Mouse (Mus musculus) limb, embryonic 13.5 days (tissue): ENCODE data around the gene Ceacam11. TPM values are rescaled to one million over a fixed set of nuclear protein-coding genes. Genes with fewer than 3 reads are reported as not detected.
"Not testable (repeated sequence)": the region's sequence is repeated elsewhere in the genome, so short reads cannot be mapped to it uniquely, and the experiment has no call there.

ENCODE experiments used
- ATAC-seq: fragments of 200-750 bp; cut with Nextera tagmentation; 2 replicates; pipeline ENCODE4 v1.8.0; 2017; ENCODE audit warnings: low read depth, moderate number of reproducible peaks, moderate TSS enrichment; ENCODE audit not compliant: low FRiP score
- H3K27ac ChIP-seq: fragments of 300-500 bp; sonication (generic); 2 replicates; pipeline ENCODE4 v1.5.1; 2015; ENCODE audit warnings: inconsistent platforms, mild to moderate bottlenecking, moderate library complexity
- H3K27me3 ChIP-seq: fragments of 300-500 bp; sonication (generic); 2 replicates; pipeline ENCODE4 v1.6.1; 2015; ENCODE audit warnings: mild to moderate bottlenecking, inconsistent platforms
- H3K36me3 ChIP-seq: fragments of 300-500 bp; sonication (generic); 2 replicates; pipeline ENCODE4 v1.6.1; 2015; ENCODE audit warnings: inconsistent platforms, mild to moderate bottlenecking, moderate library complexity
- H3K4me1 ChIP-seq: fragments of 300-500 bp; sonication (generic); 2 replicates; pipeline ENCODE4 v1.6.1; 2015; ENCODE audit warnings: inconsistent platforms
- H3K4me2 ChIP-seq: fragments of 300-500 bp; sonication (generic); replicated peaks from 2 replicates; pipeline ENCODE4 v1.6.1; 2015; ENCODE audit warnings: inconsistent platforms, mild to moderate bottlenecking, moderate library complexity
- H3K4me3 ChIP-seq: fragments of 300-500 bp; sonication (generic); 2 replicates; pipeline ENCODE4 v1.5.1; 2015; ENCODE audit warnings: moderate library complexity, mild to moderate bottlenecking, inconsistent platforms
- H3K9ac ChIP-seq: fragments of 300-500 bp; sonication (generic); 2 replicates; pipeline ENCODE4 v1.6.1; 2015; ENCODE audit warnings: mild to moderate bottlenecking, inconsistent platforms
- H3K9me3 ChIP-seq: fragments of 300-500 bp; sonication (generic); 2 replicates; pipeline ENCODE4 v1.6.1; 2016; ENCODE audit warnings: inconsistent platforms
- WGBS: fragments of 180-500 bp; shearing (Covaris S2); methylation state at CpG from one replicate; pipeline ENCODE4 v1.1.7; 2015; 5-methylcytosine and 5-hydroxymethylcytosine counted together
- microRNA-seq: library from miRNA; unstranded; fragments of <30 nt; microRNA quantifications from one replicate; pipeline ENCODE4, GENCODE M21; 2016
- polyA plus RNA-seq: library from polyadenylated mRNA; unstranded; fragments of >200 nt; fragmentation: Nextera tagmentation; extraction: Ambion mirVana; gene quantifications from 2 replicates; pipeline ENCODE4 v1.2.1, GENCODE M21; 2015

The Ceacam11 gene
- not detected in 2 replicates for polyA plus RNA-seq

DNA sequence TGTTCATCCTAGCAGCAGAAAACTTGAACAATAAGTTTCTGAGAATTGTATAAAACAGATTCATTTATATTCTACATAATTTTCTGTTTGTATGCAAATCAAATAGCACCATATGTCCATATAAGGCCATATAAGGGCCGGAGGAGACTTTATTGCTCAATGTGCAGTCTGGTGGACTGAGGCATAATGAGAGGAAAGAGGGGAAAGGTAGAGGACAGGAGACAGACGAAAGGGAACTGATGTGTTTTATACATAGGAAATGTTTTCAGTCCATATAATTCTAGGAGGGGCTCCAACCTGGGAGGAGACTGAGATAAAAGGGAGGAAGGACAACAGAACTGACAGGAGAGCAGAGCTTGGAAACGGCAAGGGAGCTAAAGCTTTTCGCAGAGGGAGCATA is at the start of gene Ceacam11:
TSS of gene Ceacam11 (plus strand) at position 301 of the 400 bp plus-strand sequence.
- Histone ChIP-seq H3K4me3 (no peak within 1 kb of the TSS), H3K4me2 (no peak within 1 kb of the TSS), H3K36me3 (no peaks in the 10 kb centered on the region), H3K27ac (no peak within 1 kb of the TSS), H3K4me1 (no peaks in the 10 kb centered on the region), H3K9ac (no peak within 1 kb of the TSS), H3K27me3 (no peaks in the 10 kb centered on the region), H3K9me3 (peaks cover 57% of the 10 kb centered on the region)
- 77% methylated on average over 4 of the region's 4 CpGs for WGBS
- ATAC-seq: no peak

DNA sequence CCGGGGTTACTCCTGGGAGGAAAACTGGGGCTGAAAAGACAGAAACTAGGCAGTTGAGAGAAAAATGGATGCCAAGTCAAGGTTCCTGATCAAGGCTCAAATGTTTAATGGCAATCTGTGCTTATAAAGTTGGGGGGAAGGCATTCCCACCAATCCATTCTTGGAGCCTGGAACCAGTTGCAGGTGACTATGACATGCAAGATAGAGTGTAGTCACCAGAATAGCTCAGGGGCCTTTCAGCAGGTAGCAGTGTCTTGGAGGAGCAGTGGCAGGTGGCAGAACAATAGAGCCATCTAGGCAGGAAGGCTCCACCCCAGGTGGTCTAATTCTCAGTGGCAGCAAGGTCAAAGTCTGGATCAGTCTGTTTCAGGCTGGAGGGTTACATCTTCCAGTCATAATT is 29.2 kb downstream of the Ceacam11 start:
- not testable (repeated sequence) for H3K27me3 ChIP-seq, H3K4me1 ChIP-seq, ATAC-seq, H3K9ac ChIP-seq, H3K4me2 ChIP-seq, H3K4me3 ChIP-seq, H3K36me3 ChIP-seq, H3K27ac ChIP-seq
- 92% methylated on average over 1 of the region's 1 CpGs for WGBS
- H3K9me3 ChIP-seq: peaks cover 33% of the 10 kb centered on the region

DNA sequence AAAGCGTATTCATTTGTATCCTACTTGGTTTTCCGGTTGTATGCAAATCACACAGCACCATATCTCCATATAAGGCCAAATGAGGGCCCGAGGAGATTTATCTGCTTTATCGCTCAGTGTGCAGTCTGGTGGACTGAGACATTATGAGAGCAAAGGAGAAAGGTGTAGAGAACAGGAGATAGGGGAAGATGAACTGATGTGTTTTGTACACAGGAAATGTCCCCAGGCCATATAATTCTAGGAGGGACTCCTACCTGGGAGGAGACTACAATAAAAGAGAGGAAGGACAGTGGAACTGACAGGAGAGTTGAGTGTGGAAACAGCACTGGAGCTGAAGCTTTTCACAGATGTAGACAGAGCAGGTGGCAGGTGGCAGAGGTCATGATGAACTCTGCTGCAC is 37.7 kb downstream of the Ceacam11 start, which contains the start of gene Ceacam13:
TSS of gene Ceacam13 (plus strand) at position 301 of the 400 bp plus-strand sequence.
- H3K4me2 ChIP-seq: no peak within 1 kb of the TSS
- H3K9me3 ChIP-seq: peaks cover 46% of the 10 kb centered on the region
- H3K27me3 ChIP-seq: no peaks in the 10 kb centered on the region
- no peak within 1 kb of the TSS for H3K9ac ChIP-seq
- no peaks in the 10 kb centered on the region for H3K36me3 ChIP-seq
- WGBS: 75% methylated on average over 4 of the region's 4 CpGs
- no peaks in the 10 kb centered on the region for H3K4me1 ChIP-seq
- no peak for ATAC-seq
- H3K4me3 ChIP-seq: no peak within 1 kb of the TSS
- H3K27ac ChIP-seq: no peak within 1 kb of the TSS

Small RNAs within 50 kb of the gene (microRNA-seq; reads per million reads assigned to microRNA genes)
- not detected for gene Gm22414

Other genes starting within 250 kb of the Ceacam11 start
- not detected in 2 replicates for gene Ceacam14, start 159.5 kb upstream of the Ceacam11 start, polyA plus RNA-seq
- gene Gm5155, start 100.4 kb upstream of the Ceacam11 start, polyA plus RNA-seq: not detected in 2 replicates
- not detected in 2 replicates for gene Ceacam13, start 37.8 kb downstream of the Ceacam11 start, polyA plus RNA-seq
- gene Ceacam12, start 93.8 kb downstream of the Ceacam11 start, polyA plus RNA-seq: not detected in 2 replicates
- not detected in 2 replicates for gene Igfl3, start 204.4 kb downstream of the Ceacam11 start, polyA plus RNA-seq